Mouse (Mus musculus) forebrain, embryonic 12.5 days (tissue): ENCODE measurements around the gene Nmnat3. TPM values are rescaled to one million over a fixed set of nuclear protein-coding genes. Genes with fewer than 3 reads are reported as not detected.

ENCODE experiments used
- ATAC-seq: fragments of 200-750 bp; cut with Nextera tagmentation; 2 replicates; pipeline ENCODE4 v1.8.0; 2017; ENCODE audit warnings: moderate TSS enrichment; ENCODE audit not compliant: low FRiP score
- H3K27ac ChIP-seq: fragments of 300-500 bp; sonication (generic); 2 replicates; pipeline ENCODE4 v1.5.1; 2016; ENCODE audit warnings: mild to moderate bottlenecking
- H3K27me3 ChIP-seq: fragments of 300-500 bp; sonication (generic); 2 replicates; pipeline ENCODE4 v1.6.1; 2016; ENCODE audit warnings: mild to moderate bottlenecking
- H3K36me3 ChIP-seq: fragments of 300-500 bp; sonication (generic); replicated peaks from 2 replicates; pipeline ENCODE4 v1.6.1; 2016; ENCODE audit warnings: mild to moderate bottlenecking
- H3K4me1 ChIP-seq: fragments of 300-500 bp; sonication (generic); 2 replicates; pipeline ENCODE4 v1.6.1; 2016
- H3K4me2 ChIP-seq: fragments of 300-500 bp; sonication (generic); 2 replicates; pipeline ENCODE4 v1.6.1; 2016; ENCODE audit warnings: mild to moderate bottlenecking, moderate library complexity
- H3K4me3 ChIP-seq: fragments of 300-500 bp; sonication (generic); replicated peaks from 2 replicates; pipeline ENCODE4 v1.5.1; 2016; ENCODE audit warnings: mild to moderate bottlenecking
- H3K9ac ChIP-seq: fragments of 300-500 bp; sonication (generic); 2 replicates; pipeline ENCODE4 v1.6.1; 2016; ENCODE audit warnings: mild to moderate bottlenecking
- H3K9me3 ChIP-seq: fragments of 300-500 bp; sonication (generic); 2 replicates; pipeline ENCODE4 v1.6.1; 2016
- WGBS: fragments of 180-500 bp; shearing (Covaris S2); methylation state at CpG from one replicate; pipeline ENCODE4 v1.1.7; 2016; 5-methylcytosine and 5-hydroxymethylcytosine counted together
- polyA plus RNA-seq: library from polyadenylated mRNA; unstranded; fragments of >200 nt; fragmentation: Nextera tagmentation; extraction: Ambion mirVana; gene quantifications from 2 replicates; pipeline ENCODE4 v1.2.1, GENCODE M21; 2016

Gene Nmnat3
- polyA plus RNA-seq, 1 experiment from 2014 or later = 2.4 TPM

DNA sequence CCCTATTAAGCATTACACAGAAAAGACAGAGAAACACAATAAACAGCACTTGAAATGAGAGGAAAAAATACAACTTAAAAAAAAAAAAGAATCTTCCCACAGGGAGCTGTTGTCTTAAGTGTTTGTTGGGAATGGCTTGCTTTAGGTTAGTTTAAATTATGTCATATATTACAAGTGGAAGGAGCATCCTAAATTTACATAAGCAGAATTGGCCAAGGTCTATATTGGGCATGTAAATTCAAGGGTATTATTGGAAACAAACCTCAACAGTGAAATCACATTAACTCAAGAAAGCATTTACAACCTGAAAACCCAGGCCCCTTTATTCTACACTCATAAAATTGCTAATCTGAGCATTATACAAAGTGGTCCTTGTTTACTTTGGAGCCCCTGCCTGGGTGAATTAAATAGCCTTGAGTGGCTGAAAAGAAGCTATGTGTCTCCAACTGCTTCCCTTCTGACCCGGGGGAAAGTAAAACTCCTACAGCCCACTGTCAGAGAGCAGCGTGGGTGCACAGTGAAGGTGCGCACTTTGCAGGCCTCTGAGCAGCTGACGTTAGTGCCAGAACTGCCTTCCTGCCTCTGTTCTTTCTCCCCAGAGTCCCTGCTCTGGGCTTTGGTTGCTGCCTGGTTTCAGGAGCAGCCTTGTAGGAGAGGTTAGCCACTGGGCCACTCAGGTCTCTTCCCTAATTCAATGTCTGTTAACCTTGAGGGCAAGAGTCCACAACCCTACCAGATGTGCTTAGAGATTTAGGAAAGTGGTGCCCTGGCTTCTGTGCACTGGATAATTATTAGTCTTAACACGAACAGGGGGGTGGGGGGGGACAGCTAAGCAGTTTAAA lies 88.3 kb downstream of the Nmnat3 start:
- ATAC-seq = no peak
- Histone ChIP-seq H3K36me3 (no peaks in the 10 kb centered on the region), H3K27me3 (no peaks in the 10 kb centered on the region), H3K4me2 (no peak overlapping the region), H3K4me3 (no peak overlapping the region), H3K27ac (no peak overlapping the region), H3K4me1 (peaks cover 17% of the 10 kb centered on the region), H3K9me3 (no peaks in the 10 kb centered on the region), H3K9ac (no peak overlapping the region)
- WGBS = 25% methylated on average over 5 of the region's 5 CpGs

DNA sequence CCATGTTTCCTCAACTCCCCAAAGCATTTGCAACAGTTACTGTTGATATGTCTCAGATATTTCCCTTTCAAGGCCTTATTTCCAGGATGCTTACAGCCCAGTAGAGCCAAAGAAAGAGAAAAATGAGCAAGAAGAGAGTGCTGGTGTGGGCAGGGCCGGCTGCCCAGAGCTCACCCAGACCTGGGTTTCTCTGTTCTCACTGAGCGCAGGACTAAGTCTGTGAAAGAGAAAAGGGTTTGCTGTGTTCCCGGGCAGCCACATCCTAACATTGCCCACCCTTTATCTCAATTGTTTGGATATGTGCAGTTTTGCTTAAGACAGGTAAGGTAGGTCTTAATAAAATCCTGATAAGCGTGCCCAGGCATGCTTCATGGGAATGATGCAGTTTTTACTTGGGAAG lies 92.5 kb downstream of the Nmnat3 start:
- H3K36me3 ChIP-seq = no peaks in the 10 kb centered on the region
- no peak overlapping the region for H3K4me3 ChIP-seq
- no peak overlapping the region for H3K27ac ChIP-seq
- H3K27me3 ChIP-seq = no peaks in the 10 kb centered on the region
- ATAC-seq = no peak
- 73% methylated on average over 4 of the region's 4 CpGs for WGBS
- H3K9ac ChIP-seq = no peak overlapping the region
- H3K4me2 ChIP-seq = no peak overlapping the region
- H3K9me3 ChIP-seq = no peaks in the 10 kb centered on the region
- H3K4me1 ChIP-seq = peaks cover 16% of the 10 kb centered on the region

DNA sequence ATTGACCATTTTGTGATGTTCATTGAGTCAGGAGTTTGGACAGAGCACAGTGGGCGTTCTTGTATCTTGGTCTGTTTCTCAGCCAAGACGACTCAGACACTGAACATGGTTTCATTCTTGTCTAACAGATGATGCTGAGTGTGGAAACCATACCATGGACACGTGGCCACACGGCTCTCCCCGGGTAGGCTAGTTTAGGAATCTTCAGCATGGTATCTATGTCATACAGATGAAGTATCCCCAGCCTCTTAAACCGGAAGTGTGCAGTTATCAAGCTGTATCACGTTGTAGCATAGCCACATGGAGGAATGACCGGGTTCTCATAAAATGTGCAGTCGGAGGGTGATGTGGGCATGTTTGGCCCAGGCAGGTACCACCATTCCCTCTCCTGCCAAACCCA lies 93.4 kb downstream of the Nmnat3 start:
- ATAC-seq = no peak

DNA sequence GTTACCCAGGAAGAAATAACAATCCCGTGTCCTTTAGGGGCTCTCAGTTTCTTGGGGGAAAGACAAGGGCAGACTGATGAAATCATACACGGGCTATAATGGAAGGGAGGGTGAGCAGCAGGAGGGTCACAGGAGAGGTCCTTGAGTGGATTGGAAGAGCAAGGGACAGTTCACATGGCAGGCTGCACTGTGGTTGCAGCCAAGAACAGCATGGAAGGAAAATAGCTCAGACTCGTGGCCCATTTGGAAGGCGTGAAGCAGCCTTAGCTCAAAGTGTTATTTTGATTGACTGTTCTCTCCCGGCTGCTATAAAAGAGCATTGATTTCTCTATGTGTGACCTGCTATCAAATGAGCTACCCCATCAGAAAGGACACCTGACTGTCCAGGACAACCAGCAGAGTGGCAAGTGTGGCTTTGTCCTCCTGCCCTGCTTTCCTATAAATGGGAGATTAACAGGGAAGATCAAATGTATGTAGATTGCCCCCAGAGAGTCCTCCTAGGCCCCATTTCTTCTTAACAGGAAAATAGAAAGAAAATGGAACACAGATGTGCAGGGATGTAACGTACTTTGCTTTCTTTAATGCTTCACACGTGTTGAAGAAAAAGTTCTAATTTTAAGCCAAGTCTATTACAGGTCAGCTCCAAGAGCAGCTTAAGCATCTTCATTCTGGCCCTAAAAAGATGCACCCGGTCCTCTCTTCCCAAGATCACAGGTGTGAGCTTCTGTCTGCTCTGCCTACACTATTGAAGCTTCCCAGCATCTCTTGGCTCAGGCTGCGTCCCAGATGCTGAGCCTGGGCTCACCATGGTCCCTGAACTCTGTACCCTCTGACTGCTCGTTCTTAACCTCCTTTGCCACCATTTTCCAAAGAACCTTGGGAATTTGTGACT lies 100.8 kb downstream of the Nmnat3 start:
- no peaks in the 10 kb centered on the region for H3K36me3 ChIP-seq
- H3K27me3 ChIP-seq = no peaks in the 10 kb centered on the region
- no peak overlapping the region for H3K27ac ChIP-seq
- WGBS = 76% methylated on average over 10 of the region's 10 CpGs
- H3K9ac ChIP-seq = no peak overlapping the region
- H3K9me3 ChIP-seq = no peaks in the 10 kb centered on the region
- H3K4me2 ChIP-seq = no peak overlapping the region
- ATAC-seq = no peak
- no peaks in the 10 kb centered on the region for H3K4me1 ChIP-seq
- no peak overlapping the region for H3K4me3 ChIP-seq

More for the DNA sequence above, 93.4 kb downstream of the Nmnat3 start:
- Histone ChIP-seq H3K27me3 (no peaks in the 10 kb centered on the region), H3K27ac (no peak overlapping the region), H3K9ac (no peak overlapping the region), H3K9me3 (no peaks in the 10 kb centered on the region), H3K4me1 (peaks cover 9% of the 10 kb centered on the region), H3K4me2 (no peak overlapping the region), H3K36me3 (no peaks in the 10 kb centered on the region), H3K4me3 (no peak overlapping the region)
- WGBS = 89% methylated on average over 9 of the region's 9 CpGs

DNA sequence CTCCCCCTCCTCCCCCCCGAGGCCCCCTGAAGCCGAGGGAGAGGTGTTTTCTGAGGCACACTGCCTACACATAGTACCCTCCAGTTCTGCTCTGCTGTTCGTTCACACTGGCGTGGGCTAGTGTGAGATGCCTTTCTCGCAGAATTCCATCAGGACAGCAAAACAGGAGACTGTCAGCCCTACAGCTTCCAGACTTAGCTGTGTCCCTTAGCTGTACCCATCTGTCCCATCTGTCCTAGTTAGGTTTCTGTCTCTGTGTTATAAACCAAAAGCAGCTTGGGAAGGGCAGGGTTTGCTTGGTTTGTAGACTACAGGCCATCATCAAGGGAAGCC lies 101.4 kb downstream of the Nmnat3 start:
- no peak overlapping the region for H3K4me2 ChIP-seq
- ATAC-seq = no peak
- WGBS = 87% methylated on average over 5 of the region's 5 CpGs

DNA sequence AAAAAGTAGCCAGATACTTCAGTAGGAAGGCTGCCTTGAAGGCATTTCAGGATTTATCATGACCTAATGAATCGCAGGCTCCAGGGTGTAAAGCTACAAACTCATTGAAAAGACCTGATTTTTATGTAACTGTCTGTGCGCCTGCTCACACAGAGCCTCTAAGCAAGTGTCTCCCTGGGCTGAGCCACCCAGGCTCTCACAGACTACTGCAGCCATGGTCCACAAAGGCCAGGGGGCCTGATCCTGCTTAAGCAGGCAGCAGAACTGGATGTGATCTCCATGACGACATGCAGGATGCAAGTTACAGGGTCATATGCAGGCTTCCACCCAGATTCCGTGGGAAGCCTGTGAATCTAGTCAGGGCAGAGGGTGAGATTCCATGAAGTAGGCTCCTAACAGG lies 106.3 kb downstream of the Nmnat3 start:
- Histone ChIP-seq H3K4me3 (no peak overlapping the region), H3K9ac (no peak overlapping the region), H3K27ac (no peak overlapping the region), H3K9me3 (no peaks in the 10 kb centered on the region), H3K36me3 (no peaks in the 10 kb centered on the region), H3K4me2 (no peak overlapping the region), H3K27me3 (no peaks in the 10 kb centered on the region), H3K4me1 (no peaks in the 10 kb centered on the region)
- WGBS = 79% methylated on average over 4 of the region's 4 CpGs
- no peak for ATAC-seq

More for the DNA sequence above, 101.4 kb downstream of the Nmnat3 start:
- Histone ChIP-seq H3K4me1 (no peaks in the 10 kb centered on the region), H3K36me3 (no peaks in the 10 kb centered on the region), H3K9me3 (no peaks in the 10 kb centered on the region), H3K4me3 (no peak overlapping the region), H3K27me3 (no peaks in the 10 kb centered on the region), H3K27ac (no peak overlapping the region), H3K9ac (no peak overlapping the region)

DNA sequence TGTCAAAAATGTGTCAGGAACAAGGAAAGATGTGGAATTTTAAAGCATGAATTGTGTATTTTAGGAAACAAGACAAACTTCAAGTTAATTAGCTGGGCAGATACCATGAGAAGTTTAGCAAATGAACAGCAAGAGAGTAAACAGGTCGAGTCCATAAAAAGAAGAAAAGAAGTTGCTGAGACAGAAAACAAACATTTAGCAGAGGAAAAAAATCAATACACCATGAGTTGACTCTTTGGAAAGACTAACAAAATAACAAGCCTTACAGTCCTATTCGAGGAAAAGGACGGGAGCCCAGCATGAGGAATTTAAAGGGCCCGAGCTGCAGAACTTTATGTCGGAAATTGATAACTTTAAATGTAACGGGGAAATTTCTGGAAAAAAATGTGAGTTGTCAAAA lies 110.0 kb downstream of the Nmnat3 start:
- H3K36me3 ChIP-seq = no peaks in the 10 kb centered on the region
- no peak overlapping the region for H3K4me2 ChIP-seq
- no peak overlapping the region for H3K4me3 ChIP-seq
- no peaks in the 10 kb centered on the region for H3K9me3 ChIP-seq
- H3K27ac ChIP-seq = no peak overlapping the region
- peaks cover 5% of the 10 kb centered on the region; the same call in 1 of the 2 replicates for H3K4me1 ChIP-seq
- no peaks in the 10 kb centered on the region for H3K27me3 ChIP-seq
- no peak for ATAC-seq
- WGBS = 86% methylated on average over 6 of the region's 6 CpGs
- H3K9ac ChIP-seq = no peak overlapping the region

DNA sequence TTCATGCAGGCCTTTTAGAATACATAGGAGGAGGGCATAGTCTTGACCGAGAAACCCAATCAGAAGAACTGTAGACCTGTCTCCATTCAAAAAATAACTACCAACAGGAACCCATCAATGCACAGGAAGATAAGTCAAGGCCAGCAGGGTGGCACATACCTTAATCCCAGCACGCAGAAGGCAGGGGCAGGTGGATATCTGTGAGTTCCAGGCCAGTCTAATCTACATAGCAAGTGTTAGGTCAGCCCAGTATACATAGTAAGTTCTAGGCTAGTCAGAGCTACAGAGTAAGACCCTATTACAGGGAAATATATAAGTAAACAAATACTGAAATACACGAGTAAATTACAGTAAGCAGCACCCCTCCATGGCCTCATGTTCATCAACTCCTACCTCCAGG lies 110.6 kb downstream of the Nmnat3 start:
- no peak for ATAC-seq
- H3K4me1 ChIP-seq = peaks cover 5% of the 10 kb centered on the region; the same call in 1 of the 2 replicates
- H3K36me3 ChIP-seq = no peaks in the 10 kb centered on the region
- no peak overlapping the region for H3K9ac ChIP-seq
- H3K4me3 ChIP-seq = no peak overlapping the region
- no peak overlapping the region for H3K27ac ChIP-seq
- H3K27me3 ChIP-seq = no peaks in the 10 kb centered on the region
- WGBS = 79% methylated on average over 3 of the region's 3 CpGs
- no peaks in the 10 kb centered on the region for H3K9me3 ChIP-seq
- H3K4me2 ChIP-seq = no peak overlapping the region

DNA sequence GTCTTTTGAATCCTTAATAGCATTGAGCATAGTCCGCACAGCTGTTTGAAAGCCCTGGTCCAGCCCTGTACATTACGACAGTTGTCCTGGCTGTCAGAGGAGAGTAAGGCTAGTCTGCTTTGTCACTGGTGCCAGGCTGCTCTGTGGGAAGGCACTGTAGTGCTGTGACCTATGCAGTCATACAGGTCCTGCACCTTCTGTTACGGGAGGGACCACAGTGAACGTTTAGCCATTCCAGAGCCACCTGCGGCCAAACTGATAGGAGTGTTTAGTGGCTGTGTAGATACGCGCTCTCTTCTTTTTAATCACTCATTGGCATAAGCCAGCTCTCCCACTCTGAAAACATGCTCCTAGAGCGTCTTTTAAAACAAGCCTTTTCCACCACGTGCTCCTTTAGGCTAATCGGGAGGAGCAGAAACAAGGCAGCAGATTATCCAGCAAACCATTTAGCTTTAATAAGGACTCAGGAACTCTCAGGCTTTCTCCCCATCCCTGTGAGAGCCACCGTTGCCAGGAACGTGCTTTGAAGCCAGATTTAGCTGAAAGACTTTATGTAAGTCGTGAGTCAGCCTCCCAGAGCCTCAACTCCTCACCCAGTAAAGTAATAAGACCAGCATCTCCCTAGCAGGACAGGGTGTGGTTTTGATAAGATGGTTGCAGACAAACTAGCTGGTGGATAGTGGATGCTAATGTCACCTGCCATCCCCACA lies 113.1 kb downstream of the Nmnat3 start:
- Histone ChIP-seq H3K9ac (no peak overlapping the region), H3K27ac (no peak overlapping the region), H3K4me3 (no peak overlapping the region), H3K4me1 (peaks cover 5% of the 10 kb centered on the region; the same call in 1 of the 2 replicates), H3K27me3 (no peaks in the 10 kb centered on the region), H3K36me3 (no peaks in the 10 kb centered on the region), H3K9me3 (no peaks in the 10 kb centered on the region), H3K4me2 (no peak overlapping the region)
- ATAC-seq = no peak
- WGBS = 72% methylated on average over 13 of the region's 13 CpGs

DNA sequence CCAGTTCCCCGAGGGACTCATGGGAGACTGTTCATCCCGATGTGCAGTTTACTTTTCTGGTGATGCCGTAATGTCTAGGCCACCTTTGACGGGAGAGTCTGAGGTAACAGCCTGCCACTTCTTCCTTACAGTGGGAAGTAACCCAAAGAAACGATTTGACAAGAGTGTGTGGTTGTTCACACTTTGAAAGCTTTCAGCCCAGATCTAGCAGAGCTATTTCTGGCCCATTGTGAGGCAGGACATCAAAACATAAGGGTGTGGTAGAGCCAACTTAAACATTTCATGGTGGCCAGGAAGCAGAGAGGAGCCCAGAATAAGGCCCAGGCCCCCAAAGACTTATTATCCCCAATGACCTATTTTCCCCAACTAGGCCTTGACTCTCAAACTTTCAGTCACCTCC lies 114.4 kb downstream of the Nmnat3 start:
- WGBS = 91% methylated on average over 5 of the region's 5 CpGs
- Histone ChIP-seq H3K27ac (no peak overlapping the region), H3K4me2 (no peak overlapping the region), H3K4me3 (no peak overlapping the region), H3K9ac (no peak overlapping the region), H3K9me3 (no peaks in the 10 kb centered on the region), H3K36me3 (no peaks in the 10 kb centered on the region), H3K4me1 (peaks cover 5% of the 10 kb centered on the region; the same call in 1 of the 2 replicates), H3K27me3 (no peaks in the 10 kb centered on the region)
- no peak for ATAC-seq

DNA sequence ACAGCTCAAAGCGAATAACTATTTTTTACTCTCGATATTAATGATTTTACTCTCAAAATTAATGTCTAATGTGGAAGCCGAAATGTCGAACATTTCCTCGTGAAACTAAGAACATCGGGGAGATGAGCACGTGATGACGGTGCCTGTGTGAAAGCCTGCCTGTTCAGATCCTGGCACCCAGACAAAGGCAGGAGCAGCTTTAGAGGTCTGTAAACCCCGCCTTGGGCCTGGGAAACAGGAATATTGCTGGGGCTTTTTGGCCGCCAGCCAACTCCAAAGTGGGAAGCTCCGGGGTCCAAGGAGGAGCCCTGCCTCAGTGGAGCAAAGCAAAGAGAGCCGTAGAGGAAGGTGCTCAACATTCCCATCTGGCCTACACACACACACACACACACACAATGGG lies 120.5 kb downstream of the Nmnat3 start:
- no peak; the same call in 1 of the 2 replicates for ATAC-seq
- Histone ChIP-seq H3K4me2 (no peak overlapping the region), H3K4me1 (no peaks in the 10 kb centered on the region), H3K4me3 (no peak overlapping the region), H3K9me3 (no peaks in the 10 kb centered on the region), H3K27me3 (no peaks in the 10 kb centered on the region), H3K27ac (no peak overlapping the region), H3K9ac (no peak overlapping the region), H3K36me3 (no peaks in the 10 kb centered on the region)
- WGBS = 69% methylated on average over 12 of the region's 12 CpGs

DNA sequence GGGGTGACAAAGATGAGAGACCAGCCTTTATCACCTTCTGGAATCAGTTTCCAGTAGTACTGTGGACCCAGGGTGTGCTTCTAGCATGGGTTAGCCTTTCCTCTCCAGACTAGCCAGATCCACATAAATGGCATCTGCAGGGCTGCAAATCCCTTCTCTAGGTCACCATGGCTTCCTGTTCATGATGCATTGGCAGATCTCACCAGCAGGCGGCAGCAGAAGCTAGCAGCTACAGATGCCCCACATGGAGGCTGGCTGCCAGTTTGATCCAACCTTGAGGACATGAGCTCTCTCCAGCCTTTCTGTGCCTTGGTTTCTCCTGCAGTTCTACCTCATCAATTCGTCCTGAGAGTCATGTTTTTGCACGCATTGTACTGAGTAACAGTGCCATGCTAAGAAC lies 121.9 kb downstream of the Nmnat3 start:
- no peaks in the 10 kb centered on the region for H3K9me3 ChIP-seq
- H3K27ac ChIP-seq = no peak overlapping the region
- 28% methylated on average over 3 of the region's 3 CpGs for WGBS
- no peaks in the 10 kb centered on the region for H3K36me3 ChIP-seq
- no peak overlapping the region for H3K4me3 ChIP-seq
- H3K27me3 ChIP-seq = no peaks in the 10 kb centered on the region
- H3K4me2 ChIP-seq = no peak overlapping the region
- no peak overlapping the region for H3K9ac ChIP-seq
- no peak for ATAC-seq
- H3K4me1 ChIP-seq = no peaks in the 10 kb centered on the region
